Mouse (Mus musculus) kidney, adult 11 months (tissue): ENCODE measurements around the gene Tmem144.
A peak's percentile ranks its signal among the peaks of the same experiment; 100 is the strongest.

Source experiments
- DNase-seq: peaks from one replicate; pipeline ENCODE4 v3.0.0; 2022

Tmem144 gene

GRCm38 (mm10) chr3:79808530-79809179, 43.9 kb downstream of the Tmem144 start:
- DNase-seq: no peak

DNA sequence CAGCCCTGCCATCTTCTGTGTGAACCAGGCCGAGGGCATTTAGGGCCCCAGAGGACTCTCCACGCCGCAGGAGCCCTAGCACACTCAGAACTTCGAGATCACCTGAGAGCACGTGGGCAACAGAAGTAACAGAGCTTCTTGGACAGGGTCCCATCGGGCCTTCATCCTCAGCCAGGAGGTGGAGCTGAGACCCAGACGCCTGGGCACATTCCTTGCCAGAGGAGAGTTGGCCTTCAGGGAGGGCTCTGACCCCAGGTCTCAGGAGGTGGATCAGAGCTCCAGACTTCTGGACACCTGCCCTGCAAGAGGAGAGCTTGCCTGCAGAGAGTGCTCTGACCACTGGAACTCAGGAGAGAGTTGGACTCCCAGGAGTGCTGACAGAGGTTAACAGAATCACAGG, 51.8 kb downstream of the Tmem144 start:
- peak; percentile 77 for DNase-seq

DNA sequence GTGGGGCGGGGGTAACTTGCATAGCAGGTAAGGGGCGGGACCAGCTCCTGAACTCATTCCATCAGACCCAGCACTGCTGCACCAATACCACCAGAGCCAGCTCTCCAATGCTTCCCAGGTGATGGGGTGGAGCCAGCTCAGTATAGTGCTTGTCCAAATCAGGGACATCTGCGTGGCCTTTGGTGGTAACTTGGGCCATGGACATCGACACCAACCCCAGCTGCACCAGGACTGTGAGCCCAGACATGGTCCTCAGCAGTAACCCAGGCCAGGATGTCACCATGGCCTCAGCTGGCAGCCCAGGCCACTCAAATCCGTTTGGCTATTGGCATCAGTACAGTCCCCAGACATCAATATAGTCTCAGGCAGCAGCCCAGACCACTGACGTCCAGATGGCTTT, 60.3 kb downstream of the Tmem144 start:
- no peak for DNase-seq

GRCm38 (mm10) chr3:79790324-79790723, 62.2 kb downstream of the Tmem144 start:
- DNase-seq: no peak

GRCm38 (mm10) chr3:79789554-79789953, 63.0 kb downstream of the Tmem144 start:
- DNase-seq: no peak

- no peak for DNase-seq
These were observed 63.6 kb downstream of the Tmem144 start for GRCm38 (mm10) chr3:79788959-79789358.

DNA sequence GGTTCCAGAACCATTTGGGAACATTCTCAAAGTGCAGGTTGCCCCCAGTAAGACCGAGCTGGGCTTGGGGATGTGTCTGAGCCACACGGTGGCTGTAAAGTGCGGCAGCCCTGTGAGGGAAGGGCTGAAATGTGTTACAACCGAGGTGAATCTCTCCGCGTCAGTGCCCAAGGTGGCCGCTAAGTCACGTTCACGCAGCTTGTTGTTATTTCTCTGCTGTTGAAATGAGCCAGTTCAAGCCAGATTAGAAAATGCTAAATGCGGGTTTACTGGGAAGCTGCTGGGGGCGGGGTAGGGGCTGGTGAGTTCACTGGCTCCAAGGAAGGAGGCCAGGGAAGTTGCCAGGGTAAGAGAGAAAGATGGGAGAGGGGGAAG, 68.2 kb downstream of the Tmem144 start:
- no peak for DNase-seq

DNA sequence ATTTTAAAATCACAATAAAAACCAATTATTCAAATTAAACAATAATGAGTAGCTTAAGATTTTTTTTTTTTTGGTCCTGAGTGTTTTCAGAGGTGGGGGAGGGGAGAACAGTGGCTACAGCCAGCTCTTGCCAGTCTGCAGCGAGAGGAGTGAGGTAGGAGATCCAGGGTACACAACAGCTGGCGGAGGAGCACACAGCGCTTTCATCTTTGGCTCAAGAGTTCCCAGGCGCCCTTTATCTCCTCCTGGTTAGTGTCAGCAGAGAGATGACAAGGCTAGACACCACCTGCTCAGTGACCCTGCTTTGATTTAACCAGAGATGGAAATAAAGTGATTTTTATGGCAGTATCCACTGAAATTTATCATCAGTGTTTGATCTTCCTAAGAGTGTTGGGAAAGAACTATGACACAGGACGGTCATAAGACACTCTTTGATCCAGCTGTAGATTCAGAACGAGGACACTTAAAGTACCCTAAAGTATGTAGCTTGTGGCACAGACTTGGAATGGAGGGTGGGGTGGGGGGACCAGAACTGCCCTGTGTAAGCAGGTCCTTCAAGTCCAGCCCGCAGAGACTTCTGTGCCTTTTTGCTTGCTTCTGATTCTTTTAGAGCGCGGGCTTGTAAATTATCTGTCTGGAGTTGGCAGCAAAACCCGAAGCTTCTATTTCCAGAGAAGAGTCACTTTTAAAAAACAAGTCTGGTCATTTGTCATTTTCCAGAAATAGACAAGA, 68.8 kb downstream of the Tmem144 start:
- no peak for DNase-seq

- no peak for DNase-seq
These were observed 79.9 kb downstream of the Tmem144 start for GRCm38 (mm10) chr3:79772701-79773100.
